Mouse (Mus musculus) cerebellum, postnatal 14 days (tissue): ENCODE data around the gene Med24.

ENCODE experiments used
- DNase-seq, 2 experiments: peaks; one replicate each; pipeline ENCODE4 v3.0.0; 2021; ENCODE audit warnings: mixed read lengths in 2 of 2

The Med24 gene

DNA sequence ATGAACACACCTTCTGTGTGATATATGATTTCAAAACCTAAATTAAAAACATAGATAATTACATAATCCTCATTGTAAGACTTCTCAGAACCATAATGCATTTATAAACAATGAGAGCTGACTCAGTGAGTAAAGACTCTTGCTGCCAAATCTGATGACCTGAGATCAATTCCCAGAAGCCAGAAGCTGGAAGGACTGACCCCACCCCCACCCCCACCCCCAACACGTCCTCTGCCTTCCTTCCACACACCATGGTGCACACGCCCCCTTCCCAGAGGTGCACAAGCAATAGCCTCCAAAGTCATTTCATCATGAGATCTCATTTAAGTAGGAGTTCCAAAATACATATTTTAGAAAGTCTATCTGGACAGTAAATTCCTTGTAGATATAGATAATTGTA, 8.5 kb downstream of the Med24 start:
- DNase-seq = no peak

DNA sequence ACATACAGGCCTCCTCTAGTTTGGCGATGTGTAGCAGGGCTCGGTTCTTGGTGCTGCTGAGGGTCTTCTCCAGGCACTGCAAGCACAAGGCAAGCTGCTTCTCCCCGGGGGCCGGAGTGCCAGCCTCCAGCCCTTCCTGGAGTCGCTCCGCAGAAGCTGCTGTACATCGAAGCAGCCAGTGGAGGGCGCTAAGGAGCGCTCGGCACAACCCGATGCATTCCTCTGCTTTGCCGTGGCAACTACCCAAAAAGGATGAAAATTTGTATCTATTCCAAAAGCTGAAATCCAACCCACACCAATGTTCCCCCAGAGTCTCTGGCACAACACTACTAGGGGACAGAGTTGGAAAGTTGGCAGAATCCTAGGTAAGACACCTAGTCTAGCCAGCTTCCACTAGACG, 11.3 kb downstream of the Med24 start:
- peak; percentile 88 to 93 for DNase-seq

DNA sequence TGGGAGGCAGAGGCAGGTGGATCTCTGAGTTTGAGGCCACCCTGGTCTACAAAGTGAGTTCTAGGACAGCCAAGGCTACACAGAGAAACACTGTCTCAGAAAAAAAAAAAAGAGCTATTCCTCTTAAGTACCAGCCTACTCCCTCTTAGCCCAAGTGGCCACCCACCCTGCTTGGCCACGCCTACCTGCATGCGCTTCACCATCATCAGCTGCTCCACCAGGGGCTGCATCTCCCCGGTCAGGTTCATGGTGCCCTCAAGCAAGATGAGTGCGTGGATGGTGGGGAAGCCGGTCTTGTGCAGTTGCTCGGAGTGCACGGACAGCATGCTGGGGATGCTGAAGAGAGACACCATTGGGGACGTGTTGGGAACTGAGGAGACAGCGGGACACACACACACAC, 13.3 kb downstream of the Med24 start:
- no peak for DNase-seq

DNA sequence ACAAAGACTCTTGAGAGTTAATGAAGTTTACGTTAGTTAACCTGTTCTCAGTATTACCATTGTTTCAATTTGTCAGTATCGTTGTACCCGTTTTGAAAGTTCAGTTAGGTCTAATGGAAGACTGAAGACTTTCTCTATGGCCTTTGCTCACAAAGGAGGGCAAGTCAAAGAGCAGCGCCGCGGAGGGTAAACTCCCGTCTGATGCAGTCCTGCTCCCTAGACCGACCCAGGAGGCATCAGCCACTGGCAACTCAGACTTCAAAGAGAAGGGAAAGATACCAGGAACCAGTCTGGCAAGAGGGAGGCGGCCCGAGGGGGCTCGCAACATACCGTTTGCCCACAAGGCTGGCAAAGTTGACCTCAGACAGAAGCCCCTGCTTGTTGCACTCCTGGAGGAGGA, 15.5 kb downstream of the Med24 start:
- no peak for DNase-seq

DNA sequence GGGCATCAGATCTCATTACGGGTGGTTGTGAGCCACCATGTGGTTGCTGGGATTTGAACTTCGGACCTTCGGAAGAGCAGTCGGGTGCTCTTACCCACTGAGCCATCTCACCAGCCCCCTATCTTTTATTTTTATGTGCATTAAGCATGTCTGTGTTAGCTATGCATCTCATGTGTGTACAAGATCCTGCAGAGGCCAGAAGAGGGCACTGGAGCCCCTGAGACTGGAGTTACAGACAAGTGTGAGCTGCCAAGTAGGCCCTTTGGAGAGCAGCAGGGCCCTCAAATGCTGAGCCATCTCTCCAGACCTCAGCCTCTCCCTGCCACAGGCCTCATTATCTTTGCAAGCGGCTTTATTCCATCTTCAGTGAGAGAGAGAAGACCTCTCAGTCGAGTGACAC, 17.2 kb downstream of the Med24 start:
- peak; percentile 59 to 71 for DNase-seq

DNA sequence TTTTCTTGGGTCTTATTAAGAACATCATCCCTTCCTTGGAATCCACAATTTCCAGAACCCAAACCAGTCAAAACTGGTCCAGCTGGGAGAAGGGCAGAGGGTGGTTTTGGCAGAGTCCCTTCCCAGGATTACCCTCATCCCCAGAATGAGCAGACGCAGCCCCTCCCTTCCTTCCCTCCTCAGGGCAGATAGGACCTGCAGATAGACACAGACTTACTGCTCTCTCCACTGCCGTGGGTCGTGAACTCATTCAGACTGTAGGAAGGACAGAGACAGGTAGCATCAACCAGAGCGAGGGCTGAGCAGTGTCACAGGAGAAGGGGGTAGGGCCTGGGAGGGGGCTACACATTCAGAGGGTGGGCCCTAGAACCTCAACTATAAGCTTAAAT, 18.2 kb downstream of the Med24 start:
- DNase-seq = no peak

DNA sequence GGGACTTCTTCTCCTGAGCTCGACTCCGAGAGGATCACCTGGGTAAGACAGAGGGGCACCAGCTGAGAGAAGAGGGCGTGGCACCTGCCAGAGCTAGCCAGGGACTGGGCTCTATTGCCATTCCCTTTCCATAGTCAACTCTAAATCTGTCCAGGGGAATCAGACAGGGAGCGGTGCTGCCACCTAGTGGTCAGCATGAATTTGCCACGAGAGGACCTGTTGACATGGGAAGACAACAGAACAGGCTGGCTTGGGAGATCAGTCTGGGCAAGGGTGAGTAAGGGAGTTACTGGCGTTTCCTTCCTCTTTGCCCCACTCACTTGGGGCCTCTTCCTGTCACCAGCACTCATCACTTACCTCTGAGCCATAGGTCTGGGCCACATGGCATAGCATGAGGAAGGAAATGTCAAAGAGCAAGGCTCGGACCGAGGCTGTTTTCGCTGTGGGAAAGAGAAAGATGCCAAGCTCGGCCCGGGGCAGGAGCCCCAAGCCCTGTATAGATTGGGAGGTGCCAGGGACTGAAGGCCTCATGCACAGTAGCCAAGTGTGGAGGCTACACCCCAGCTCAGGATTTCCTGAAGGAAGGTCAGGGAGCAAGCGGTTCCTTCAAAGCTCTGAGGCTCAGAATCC, 18.7 kb downstream of the Med24 start:
- peak; percentile 89 to 94 for DNase-seq

DNA sequence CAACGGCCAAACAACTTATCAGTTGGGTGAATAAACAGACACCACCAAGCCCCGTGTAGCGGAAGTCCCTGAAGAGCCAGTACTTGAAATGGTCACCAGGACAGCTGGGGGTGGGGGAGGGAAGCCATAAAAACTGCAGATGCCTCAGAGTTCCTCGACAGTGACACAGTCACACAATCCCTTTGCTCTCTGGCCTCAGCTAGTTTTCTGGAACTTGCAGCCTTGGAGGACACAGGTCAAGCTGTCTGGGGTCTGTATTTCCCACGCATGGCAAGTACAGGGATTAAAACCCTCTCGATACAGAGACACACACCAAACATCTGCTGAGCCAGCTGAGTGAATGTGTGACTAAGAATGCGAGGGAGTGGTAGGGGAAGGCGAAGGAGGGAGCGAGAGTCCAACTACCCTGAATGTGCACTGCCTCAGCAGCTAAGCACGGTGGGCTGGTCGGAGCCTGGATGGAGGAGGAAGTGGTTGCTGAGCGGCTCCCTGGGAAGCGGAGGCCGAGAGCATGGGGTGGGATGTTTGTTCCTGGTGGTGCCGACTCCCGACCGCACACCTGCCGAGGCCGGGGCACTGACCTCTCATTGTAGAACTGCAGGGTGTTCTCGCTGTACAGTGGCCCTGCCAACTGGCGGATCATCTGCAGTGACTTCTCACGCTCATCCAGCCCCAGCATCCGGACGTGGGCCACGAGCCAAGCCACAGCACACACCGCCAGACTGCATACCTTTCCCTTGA, 20.1 kb downstream of the Med24 start:
- DNase-seq = no peak

DNA sequence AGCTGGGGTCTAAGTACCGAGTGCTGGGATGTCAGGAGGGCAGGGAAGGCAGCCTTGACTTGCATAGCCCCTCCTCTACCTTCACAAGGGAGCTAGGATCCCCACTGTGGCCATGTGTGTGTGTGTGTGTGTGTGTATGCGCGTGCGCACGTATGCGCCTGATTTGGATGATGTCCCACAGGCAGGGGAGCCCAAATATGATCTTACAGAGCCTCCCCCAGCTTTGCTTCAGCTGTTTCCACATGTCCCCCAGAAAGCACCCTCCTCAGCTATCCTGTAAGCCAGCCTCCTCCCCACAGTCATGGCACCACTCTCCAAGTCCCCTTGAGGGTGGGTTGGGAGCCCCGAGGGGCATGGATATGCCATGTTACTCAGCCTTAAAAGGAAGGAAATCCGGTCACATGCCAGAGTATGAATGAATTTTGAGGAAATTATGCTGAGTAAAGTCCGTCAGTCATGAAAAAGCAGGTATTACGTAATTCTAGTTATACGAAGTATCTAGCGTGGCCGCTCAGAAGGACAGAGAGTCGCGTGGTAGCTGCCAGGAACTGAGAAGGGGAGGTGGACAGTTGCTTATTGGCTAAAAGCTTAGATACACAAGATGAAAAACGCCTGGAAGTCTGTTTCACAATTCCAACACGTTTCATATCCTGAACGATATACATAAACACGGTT, 20.8 kb downstream of the Med24 start:
- no peak for DNase-seq

DNA sequence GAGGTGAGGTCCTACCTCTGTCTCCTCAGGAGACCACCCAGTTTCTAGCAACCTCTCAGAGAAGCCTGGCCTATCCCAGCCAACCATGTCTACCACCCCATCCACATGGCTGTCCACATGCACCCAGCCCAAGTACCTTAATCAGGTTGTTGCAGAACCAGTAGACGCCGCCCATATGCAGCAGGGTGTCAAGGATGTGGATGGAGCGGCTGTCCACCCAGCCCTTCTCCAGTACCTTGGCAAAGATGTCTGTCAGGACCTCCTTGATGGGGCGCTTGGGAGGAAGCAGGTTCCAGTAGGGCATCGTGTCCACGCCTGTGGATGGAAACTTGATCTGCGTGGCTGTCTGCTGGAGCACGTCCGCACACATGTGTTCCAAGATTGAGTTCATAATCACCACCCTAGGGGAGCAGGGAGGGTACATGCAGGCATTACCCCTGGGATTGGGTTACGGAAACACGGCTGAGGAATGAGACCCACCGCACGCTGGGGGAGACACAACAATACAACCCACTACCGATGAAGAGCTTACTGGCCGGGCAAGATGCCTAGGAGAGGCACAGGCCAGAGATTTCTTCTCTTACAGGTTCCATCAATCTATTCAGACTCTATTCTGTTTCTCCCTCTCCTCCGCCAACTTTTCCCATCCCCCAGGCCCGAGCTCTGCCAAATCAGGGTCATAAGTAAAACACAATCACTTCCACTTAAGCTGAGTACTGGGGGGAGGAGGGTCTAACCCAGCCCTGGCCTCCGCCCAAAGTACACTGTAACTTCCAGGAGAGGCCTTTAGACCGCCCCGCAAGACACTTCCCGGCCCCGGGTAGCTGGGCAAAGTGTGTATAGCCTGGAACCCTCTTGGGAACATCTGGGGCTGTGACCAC, 21.6 kb downstream of the Med24 start:
- DNase-seq = no peak

DNA sequence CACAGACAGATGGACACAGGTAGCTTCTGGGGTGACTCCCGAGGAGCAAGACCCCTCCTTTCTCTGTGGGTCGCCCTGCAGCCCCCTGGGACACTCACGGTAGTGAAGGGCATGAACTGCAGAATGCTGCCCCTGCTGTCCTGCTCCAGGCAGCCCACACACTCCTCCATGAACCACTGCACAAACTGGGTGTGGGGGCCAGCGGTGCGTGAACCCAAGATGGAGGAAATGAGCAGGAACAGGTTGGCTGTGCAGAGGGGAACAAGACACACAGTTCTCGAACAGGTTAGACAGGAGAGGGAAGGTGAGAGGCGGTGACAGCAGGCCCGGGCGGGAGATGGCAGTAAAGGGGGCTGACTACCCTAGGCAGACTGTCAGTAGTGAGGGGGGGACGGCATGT, 24.2 kb downstream of the Med24 start:
- DNase-seq = no peak

DNA sequence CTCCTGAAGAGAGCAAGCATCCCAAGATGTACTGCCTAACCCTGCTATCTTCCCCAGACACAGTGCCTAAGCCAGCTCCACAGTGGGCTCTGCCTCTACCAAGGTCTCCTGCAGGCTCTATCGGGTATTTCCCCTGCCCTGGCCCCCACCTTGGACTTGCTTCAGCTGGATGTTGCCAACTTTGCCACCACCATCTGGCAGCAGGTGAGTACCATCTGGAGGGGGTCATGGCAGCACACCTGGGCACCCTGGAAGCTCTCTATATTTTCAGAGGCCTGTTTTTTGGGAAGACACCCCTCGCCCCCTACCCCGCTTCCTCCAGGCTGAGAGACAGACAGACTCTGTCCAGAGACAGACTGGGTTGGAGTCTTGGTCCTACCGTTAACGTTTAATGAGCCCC, 26.9 kb downstream of the Med24 start:
- DNase-seq = no peak

DNA sequence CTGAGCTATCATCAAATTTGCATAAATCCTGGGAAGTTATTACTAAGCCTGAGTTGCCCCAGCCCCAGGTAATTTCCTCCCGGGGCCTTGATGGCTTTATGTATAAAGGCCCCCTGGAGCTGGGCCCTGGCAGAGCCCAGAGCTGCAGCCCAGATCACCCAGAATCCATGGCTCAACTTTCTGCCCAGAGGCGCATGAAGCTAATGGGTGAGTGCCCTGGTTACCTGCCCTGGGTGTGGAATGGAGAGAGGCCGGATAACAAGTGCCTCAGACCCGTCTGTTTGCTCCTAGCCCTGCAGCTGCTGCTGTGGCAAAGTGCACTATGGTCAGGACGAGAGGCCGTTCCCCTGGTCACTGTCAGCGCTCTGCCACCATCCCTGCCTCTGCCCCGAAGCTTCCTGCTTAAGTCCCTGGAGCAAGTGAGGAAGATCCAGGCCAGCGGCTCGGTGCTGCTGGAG, 28.0 kb downstream of the Med24 start, which contains the start of gene Csf3:
Gene Csf3, plus strand, starts transcription at position 51 of the 458 bp plus-strand sequence.
- no peak for DNase-seq

DNA sequence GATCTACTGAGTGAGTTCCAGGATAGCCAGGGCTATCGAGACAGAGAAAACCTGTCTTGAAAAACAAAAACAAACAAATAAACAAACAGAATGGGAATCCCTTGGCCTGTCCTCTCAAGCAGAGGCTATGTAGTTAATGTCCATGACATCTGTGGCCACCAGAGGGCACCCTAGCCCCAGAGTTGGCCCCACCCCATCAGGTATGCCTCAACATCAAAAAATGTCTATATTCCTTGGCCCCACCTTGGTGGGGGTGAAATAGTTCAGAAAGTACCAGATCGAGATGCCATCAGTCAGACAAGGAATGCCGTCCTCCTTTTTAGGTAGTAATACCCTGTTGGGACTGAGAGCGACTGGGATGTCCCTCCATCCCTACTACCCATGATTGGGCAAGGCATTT, 29.3 kb downstream of the Med24 start:
- peak; percentile 91 to 92 for DNase-seq

DNA sequence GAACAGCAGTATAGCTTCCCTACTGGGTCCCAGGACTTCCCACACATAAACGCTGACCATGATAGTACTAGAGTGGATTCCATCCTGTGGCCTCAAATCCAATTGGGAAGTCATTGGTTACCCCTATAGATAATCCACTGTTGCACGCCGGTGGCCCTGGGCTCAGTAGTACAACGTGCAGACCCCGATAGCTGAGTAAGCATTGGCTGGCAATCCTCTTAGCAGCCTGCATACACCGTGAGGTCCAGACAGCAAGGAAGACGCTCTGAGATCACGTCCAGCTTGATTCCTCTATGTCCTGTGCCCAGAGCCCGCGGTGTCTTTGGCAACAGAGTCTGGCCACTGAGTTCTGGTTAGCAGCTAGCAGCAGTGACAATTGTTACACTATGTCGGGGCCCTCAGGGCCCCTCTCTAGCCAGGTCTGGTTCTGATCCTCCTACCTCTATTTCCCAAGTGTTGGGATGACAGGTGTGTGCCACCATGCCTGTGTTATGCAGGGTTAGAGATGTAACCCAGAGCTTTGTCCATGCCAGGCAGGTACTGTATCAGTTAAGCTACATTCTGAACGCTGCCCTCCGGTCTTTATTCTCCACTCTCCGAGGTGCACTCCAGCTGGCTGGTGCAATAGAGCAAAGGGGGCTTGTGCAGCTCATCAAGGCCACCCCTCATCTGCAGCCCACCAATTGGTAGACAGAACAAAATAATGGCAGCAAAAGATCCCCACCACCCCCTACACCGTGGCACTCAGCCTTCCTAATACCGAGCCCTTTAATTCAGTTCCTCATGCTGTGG, 30.2 kb downstream of the Med24 start:
- peak in 1 of 2 experiments; percentile 48 for DNase-seq

DNA sequence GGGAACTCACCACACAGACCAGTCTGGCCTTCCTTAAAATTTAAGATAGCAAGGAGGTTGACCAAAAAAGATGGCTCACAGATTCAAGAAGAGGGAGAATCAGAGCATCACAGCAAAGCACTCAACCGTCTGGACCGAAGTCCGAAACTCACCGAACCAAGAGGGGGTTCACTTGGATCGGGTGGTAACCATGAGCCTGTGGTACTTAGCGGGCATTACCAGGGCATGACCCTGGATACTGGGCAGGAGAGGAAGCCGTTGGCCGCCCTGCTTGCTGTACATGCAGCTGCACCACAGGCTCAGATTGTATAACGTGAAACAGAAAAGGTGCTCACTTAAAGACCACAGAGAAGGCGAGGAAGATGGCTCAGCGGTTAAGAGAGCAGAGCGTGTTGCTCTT, 32.0 kb downstream of the Med24 start:
- DNase-seq = no peak

DNA sequence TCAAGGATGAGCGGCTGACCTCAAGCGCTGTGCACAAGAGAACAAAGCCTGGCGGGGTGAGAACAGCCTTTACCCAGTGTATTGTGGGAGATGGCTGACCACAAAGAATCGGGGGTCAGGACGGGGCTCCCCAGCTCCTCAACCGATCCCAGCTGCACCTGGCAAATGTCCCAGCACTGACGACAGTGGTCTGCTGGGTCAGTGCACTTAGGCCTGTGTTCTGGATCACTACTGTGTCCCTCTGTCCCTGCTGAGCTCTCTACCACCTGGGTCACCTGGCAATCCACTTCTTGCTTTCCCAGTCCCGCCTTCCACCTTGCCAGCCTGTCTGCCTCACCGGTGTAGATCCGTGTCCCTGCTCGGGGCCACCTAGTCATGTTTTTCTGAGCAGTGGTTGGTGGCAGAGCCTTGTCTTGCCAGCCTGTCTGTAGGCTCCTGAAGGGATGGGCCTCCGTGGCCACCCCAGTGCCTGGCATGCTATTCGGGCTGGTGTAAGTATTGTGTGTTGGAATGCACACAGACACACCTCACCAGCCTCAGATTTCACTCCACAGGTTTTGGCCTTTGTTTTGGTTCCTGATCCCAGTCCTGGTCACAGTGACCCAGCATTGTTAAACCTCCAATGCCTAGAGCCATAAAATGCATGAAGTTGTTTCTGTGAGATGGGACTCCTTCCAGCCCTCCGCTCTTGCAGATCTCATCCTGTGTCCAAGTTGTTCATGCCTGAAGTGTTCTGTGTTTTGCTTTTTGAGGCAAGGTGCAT, 32.6 kb downstream of the Med24 start:
- peak in 1 of 2 experiments; percentile 10 for DNase-seq

DNA sequence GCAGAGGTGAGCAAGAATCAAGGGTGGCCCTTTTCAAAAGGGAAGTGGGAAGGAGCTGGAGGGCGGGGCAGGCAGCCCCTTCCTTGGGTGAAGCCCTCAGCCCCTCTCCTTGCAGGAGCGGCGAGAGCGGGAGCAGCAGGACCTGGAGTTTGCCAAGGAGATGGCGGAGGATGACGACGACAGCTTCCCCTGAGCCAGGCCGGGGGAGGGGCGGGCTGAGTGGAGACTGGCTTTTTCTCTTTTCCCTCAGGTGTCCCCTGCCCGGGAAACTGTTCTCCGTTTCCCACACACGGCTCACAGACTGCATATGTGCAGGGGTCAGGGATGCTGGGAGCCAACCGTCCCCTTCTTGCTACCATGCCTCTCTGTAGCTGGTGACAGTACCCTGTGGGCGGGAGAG, 33.8 kb downstream of the Med24 start:
- DNase-seq = peak; percentile 28 to 63

DNA sequence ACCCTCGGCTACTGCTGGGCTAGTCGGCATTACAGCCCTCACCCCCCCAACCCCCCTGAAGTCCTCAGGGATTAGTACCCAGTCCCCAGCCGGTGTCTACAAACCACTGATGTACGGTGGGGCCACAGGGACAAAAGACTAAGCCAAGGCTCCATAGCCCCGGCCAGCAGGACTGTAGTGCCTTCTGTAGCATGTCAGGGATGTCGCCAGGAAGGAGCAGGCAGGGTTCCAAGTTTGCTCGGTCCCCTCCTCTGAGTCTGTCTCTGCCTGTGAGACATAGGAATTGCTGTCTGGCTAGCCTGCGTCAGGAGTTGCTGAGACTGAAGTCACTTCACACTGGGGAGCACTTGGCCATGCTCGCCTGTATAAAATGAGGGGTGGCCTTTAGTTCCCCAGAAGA, 34.9 kb downstream of the Med24 start:
- DNase-seq = peak; percentile 39 to 69

DNA sequence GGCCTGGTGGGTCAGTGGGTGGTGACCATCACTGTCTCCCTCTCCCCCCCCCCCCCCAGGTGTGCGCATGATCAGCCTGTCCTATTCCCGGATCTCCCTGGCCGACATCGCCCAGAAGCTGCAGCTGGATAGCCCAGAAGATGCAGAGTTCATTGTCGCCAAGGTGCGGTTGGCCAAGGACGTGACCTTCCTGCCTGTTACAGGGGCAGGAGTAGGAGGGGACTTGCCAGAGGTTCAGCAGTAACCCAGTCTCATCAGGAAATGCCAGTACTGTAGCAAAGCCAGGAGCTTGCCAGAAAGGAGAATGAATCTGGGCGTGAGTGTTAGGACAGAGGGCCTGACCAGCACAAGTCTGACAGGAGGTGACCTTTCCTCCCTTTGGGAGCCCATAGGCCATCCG, 35.5 kb downstream of the Med24 start:
- DNase-seq = peak in 1 of 2 experiments; percentile 6

DNA sequence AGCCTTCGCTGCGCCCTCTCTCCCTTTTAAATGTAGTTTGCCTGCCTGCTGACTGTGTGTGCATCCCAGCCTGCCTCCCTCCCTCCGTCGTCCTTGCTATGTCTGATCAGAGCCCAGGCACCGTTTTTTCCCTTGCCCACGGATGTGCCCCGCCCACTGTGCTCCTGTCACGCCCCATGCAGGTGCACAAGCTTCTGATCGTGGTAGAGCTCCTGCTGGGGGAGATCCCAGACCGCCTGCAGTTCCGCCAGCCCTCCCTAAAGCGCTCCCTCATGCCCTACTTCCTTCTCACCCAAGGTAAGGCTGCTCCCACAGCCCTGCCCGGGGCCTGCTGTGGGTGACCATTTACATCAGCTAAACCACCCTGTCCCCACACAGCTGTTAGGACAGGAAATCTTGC, 36.0 kb downstream of the Med24 start:
- DNase-seq = peak in 1 of 2 experiments; percentile 4
